In genomic region chr12:91591191-91591590, GRCm38 (mm10) we compare ENCODE assay signal across 8 mouse cellular contexts. TPM values are rescaled to one million over a fixed set of nuclear protein-coding genes. Genes with fewer than 3 reads are reported as not detected.
DNase-seq lines count a peak whose midpoint lies in the region; ATAC-seq and TF ChIP-seq lines count a peak whose summit lies in the region.

No protein-coding gene starts in this region.

- 89% methylated on average over 1 of the region's 1 CpGs for WGBS in heart, embryonic 13.5 days
- WGBS in forebrain, postnatal 0 days = 66% methylated on average over 1 of the region's 1 CpGs
- WGBS in liver, postnatal 0 days (ENCODE audit: insufficient replicate concordance) = 89% methylated on average over 1 of the region's 1 CpGs

- DNase-seq in heart, adult 18-20 months = no peak
- no peak for DNase-seq in G1E (ENCODE audit: low spot score)
- DNase-seq in forebrain, postnatal 0 days = no peak
- no peak for DNase-seq in liver, postnatal 0 days
- DNase-seq in cerebellum, adult 11 months = no peak
- no peak for DNase-seq in urinary bladder, postnatal 25 days (ENCODE audit: low spot score)

- H3K27me3 ChIP-seq in heart, embryonic 13.5 days (replicated peaks) = no peaks in the 10 kb centered on the region
- no peaks in the 10 kb centered on the region for H3K27me3 ChIP-seq in G1E (ENCODE audit: insufficient read depth, low read length)
- no peaks in the 10 kb centered on the region for H3K27me3 ChIP-seq in forebrain, postnatal 0 days (ENCODE audit: insufficient read depth, low read length)
- no peaks in the 10 kb centered on the region for H3K27me3 ChIP-seq in liver, postnatal 0 days (ENCODE audit: insufficient read depth, low read length)

- no peak for ATAC-seq in heart, embryonic 13.5 days (ENCODE audit: extremely low read depth, insufficient number of reproducible peaks, low FRiP score, low TSS enrichment)
- ATAC-seq in G1E (ENCODE audit: extremely low read depth, insufficient number of reproducible peaks, low FRiP score, poor library complexity, severe bottlenecking) = no peak
- no peak for ATAC-seq in forebrain, postnatal 0 days
- no peak for ATAC-seq in liver, postnatal 0 days
- ATAC-seq in erythroid progenitor cell, adult 5-6 weeks (replicated peaks; ENCODE audit: low FRiP score, poor library complexity, severe bottlenecking) = no peak

- TF ChIP-seq EP300 in liver, postnatal 0 days (IDR thresholded peaks at IDR 0.05; ENCODE audit: low read depth) = no peak

- no peaks in the 10 kb centered on the region for H3K9me3 ChIP-seq in heart, embryonic 13.5 days
- H3K9me3 ChIP-seq in G1E (replicated peaks) = no peaks in the 10 kb centered on the region
- no peaks in the 10 kb centered on the region for H3K9me3 ChIP-seq in forebrain, postnatal 0 days (ENCODE audit: low read length)
- no peaks in the 10 kb centered on the region for H3K9me3 ChIP-seq in liver, postnatal 0 days (ENCODE audit: low read length)

- H3K27ac ChIP-seq in heart, embryonic 13.5 days (replicated peaks) = peak overlapping the region; percentile 97
- H3K27ac ChIP-seq in forebrain, postnatal 0 days (ENCODE audit: low read depth, low read length) = no peak overlapping the region
- peak overlapping the region; percentile 92 for H3K27ac ChIP-seq in liver, postnatal 0 days (ENCODE audit: low read depth)

- peak overlapping the region; percentile 90 for H3K9ac ChIP-seq in heart, embryonic 13.5 days
- 0 out of 2 replicates have a peak overlapping the region, but pooled peaks have one; percentile 100 for H3K9ac ChIP-seq in forebrain, postnatal 0 days
- H3K9ac ChIP-seq in liver, postnatal 0 days (replicated peaks) = no peak overlapping the region

- no peak for TF ChIP-seq CTCF in G1E (IDR thresholded peaks at IDR 0.05; ENCODE audit: low read depth, low read length)
- TF ChIP-seq CTCF in forebrain, postnatal 0 days (IDR thresholded peaks at IDR 0.05; ENCODE audit: low read depth) = no peak
- TF ChIP-seq CTCF in liver, postnatal 0 days (IDR thresholded peaks at IDR 0.05; ENCODE audit: low read depth) = no peak

- H3K4me2 ChIP-seq in heart, embryonic 13.5 days = peak overlapping the region; percentile 82
- H3K4me2 ChIP-seq in forebrain, postnatal 0 days (ENCODE audit: low read depth) = peak overlapping the region; percentile 68; the same call in 1 of the 2 replicates
- H3K4me2 ChIP-seq in liver, postnatal 0 days (ENCODE audit: low read depth, low read length) = peak overlapping the region; percentile 76

- H3K36me3 ChIP-seq in heart, embryonic 13.5 days = peaks cover 3% of the 10 kb centered on the region; the same call in 1 of the 2 replicates
- H3K36me3 ChIP-seq in G1E (replicated peaks) = peaks cover 10% of the 10 kb centered on the region
- H3K36me3 ChIP-seq in forebrain, postnatal 0 days (ENCODE audit: insufficient read depth) = no peaks in the 10 kb centered on the region
- H3K36me3 ChIP-seq in liver, postnatal 0 days (replicated peaks; ENCODE audit: insufficient read depth, low read length) = no peaks in the 10 kb centered on the region

- H3K4me3 ChIP-seq in heart, embryonic 13.5 days = peak overlapping the region; percentile 89
- H3K4me3 ChIP-seq in G1E (ENCODE audit: low read depth, low read length) = peak overlapping the region; percentile 86; the same call in 1 of the 2 replicates
- no peak overlapping the region for H3K4me3 ChIP-seq in forebrain, postnatal 0 days (ENCODE audit: low read depth, low read length)
- no peak overlapping the region for H3K4me3 ChIP-seq in liver, postnatal 0 days (ENCODE audit: low read depth, low read length)

- H3K4me1 ChIP-seq in heart, embryonic 13.5 days = peaks cover 21% of the 10 kb centered on the region
- peaks cover 26% of the 10 kb centered on the region for H3K4me1 ChIP-seq in G1E (ENCODE audit: insufficient read depth, low read depth, low read length)
- peaks cover 16% of the 10 kb centered on the region; the same call in 1 of the 2 replicates for H3K4me1 ChIP-seq in forebrain, postnatal 0 days (ENCODE audit: insufficient read depth)
- peaks cover 20% of the 10 kb centered on the region for H3K4me1 ChIP-seq in liver, postnatal 0 days (ENCODE audit: insufficient read depth)

RNA-seq across cellular contexts. Expression of gene Gtf2a1, which starts 0.9 kb away (rescaled TPM):
- polyA plus RNA-seq in heart, embryonic 13.5 days (2015; fragmentation: Nextera tagmentation; extraction: Ambion mirVana) = 27.3 and 28.1 TPM in 2 replicates
- 10 to 100 TPM; 23.1 to 29.9 TPM for total RNA-seq in heart, adult 18-20 months (2021)
- total RNA-seq in G1E (2014; fragmentation: Nextera tagmentation) (153 and 157 TPM in 2 replicates), G1E (2017) (62.3 and 76.3 TPM in 2 replicates)
- 10.3 and 13.5 TPM in 2 replicates for polyA plus RNA-seq in G1E (2012)
- total RNA-seq in forebrain, postnatal 0 days (2014; rRNA removed) = 23.2 and 33.6 TPM in 2 replicates
- 25.2 and 37.3 TPM in 2 replicates for polyA plus RNA-seq in forebrain, postnatal 0 days (2015; fragmentation: Nextera tagmentation; extraction: Ambion mirVana)
- polyA plus RNA-seq in liver, postnatal 0 days (2015; fragmentation: Nextera tagmentation; extraction: Ambion mirVana) = 11.4 and 13.4 TPM in 2 replicates
- 41.1 and 59.9 TPM in 2 replicates for total RNA-seq in erythroid progenitor cell, adult 5-6 weeks (2015; ENCODE audit: low replicate concordance)
- 38.4 and 49.4 TPM in 2 replicates for total RNA-seq in erythroid progenitor cell, adult 5-6 weeks (2017; ENCODE audit: low replicate concordance)

Comparison
In these comparisons a context has a peak if more than half of its experiments do, and no peak if none do; other contexts are left out.
1. H3K4me3 ChIP-seq: peak in heart, embryonic 13.5 days (single experiment) and G1E (single experiment); none in forebrain, postnatal 0 days (single experiment) and liver, postnatal 0 days (single experiment).
2. Peak in every context shown above with its lines, with median percentiles within 50 percentile points of each other: H3K4me2 ChIP-seq.